Comparison of ENCODE assay signal across 23 mouse cellular contexts in the genomic region with DNA sequence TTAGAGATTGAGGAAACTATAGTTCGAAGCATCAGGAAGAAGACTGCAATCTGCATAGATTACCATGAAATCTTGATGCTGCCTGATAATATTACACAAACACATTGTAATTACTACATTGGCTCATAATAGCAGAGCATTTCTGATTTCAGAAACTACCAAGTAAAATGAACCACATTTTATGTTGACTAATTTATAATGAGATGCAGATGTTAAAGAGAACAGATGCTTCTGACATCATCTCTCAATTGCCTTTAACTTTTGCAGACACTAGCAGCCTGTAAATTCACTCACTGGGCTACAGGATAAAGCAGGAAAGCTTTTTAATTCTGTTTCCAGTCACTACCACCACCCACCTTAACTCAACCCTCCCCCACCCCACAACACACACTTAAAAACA. TPM values are rescaled to one million over a fixed set of nuclear protein-coding genes. Genes with fewer than 3 reads are reported as not detected.
A peak's percentile ranks its signal among the peaks of the same experiment; 100 is the strongest.
DNase-seq lines count a peak whose midpoint lies in the region; ATAC-seq lines count a peak whose summit lies in the region.
"Had no signal": no experiment of that assay in that cellular context is flagged by ENCODE, and none has a peak within 500 bp of the region (broad histone marks: within the 10 kb centered on the region; RNA-seq: fewer than 3 reads in every experiment).

No protein-coding gene starts in this region.

- no peak overlapping the region for H3K4me2 ChIP-seq in forebrain, embryonic 15.5 days (replicated peaks)
- H3K4me2 ChIP-seq in forebrain, embryonic 12.5 days = no peak overlapping the region
- H3K4me2 ChIP-seq in midbrain, embryonic 11.5 days = no peak overlapping the region
- H3K4me2 ChIP-seq in midbrain, embryonic 16.5 days (ENCODE audit: low read length) = no peak overlapping the region
- H3K4me2 ChIP-seq: embryonic facial prominence, embryonic 15.5 days; hindbrain, embryonic 13.5 days had no signal

- no peaks in the 10 kb centered on the region for H3K27me3 ChIP-seq in forebrain, embryonic 15.5 days
- H3K27me3 ChIP-seq in forebrain, embryonic 12.5 days = no peaks in the 10 kb centered on the region
- H3K27me3 ChIP-seq in midbrain, embryonic 11.5 days (ENCODE audit: control insufficient read depth, insufficient read depth, low read length) = no peaks in the 10 kb centered on the region
- no peaks in the 10 kb centered on the region for H3K27me3 ChIP-seq in midbrain, embryonic 16.5 days (ENCODE audit: control insufficient read depth, insufficient read depth, low read depth, low read length)
- H3K27me3 ChIP-seq: embryonic facial prominence, embryonic 15.5 days; hindbrain, embryonic 13.5 days; Patski had no signal

- DNase-seq in embryo, embryonic 11 days = peak; percentile 3
- no peak for DNase-seq in embryo, embryonic 10 days (ENCODE audit: low spot score)
- peak; percentile 59 for DNase-seq in midbrain, embryonic 11.5 days (ENCODE audit: low spot score, missing footprints)
- DNase-seq in skeletal muscle tissue, adult 2 months (ENCODE audit: low read depth, low spot score) = peak; percentile 18
- DNase-seq in right cerebral cortex, postnatal 36 days (ENCODE audit: low spot score in 2 of 2) = no peak
- DNase-seq: adrenal gland, postnatal 14 days; cerebellum, adult 2 months; cerebellum, postnatal 10 days; gastrocnemius, postnatal 10 days; heart, adult 18-20 months; heart, postnatal 10 days; heart, postnatal 4 days; kidney, adult 18-20 months had no signal

- peak; percentile 51; the same call in 1 of the 2 replicates for ATAC-seq in forebrain, embryonic 15.5 days (replicated peaks)
- ATAC-seq in forebrain, embryonic 12.5 days (ENCODE audit: low FRiP score) = no peak
- ATAC-seq in midbrain, embryonic 11.5 days (ENCODE audit: low FRiP score) = no peak
- no peak for ATAC-seq in midbrain, embryonic 16.5 days
- ATAC-seq: activated CD4-positive, CD25-positive, alpha-beta regulatory T cell, adult 4 months; hindbrain, postnatal 0 days; Patski had no signal

- no peak overlapping the region for H3K9ac ChIP-seq in forebrain, embryonic 15.5 days (replicated peaks)
- H3K9ac ChIP-seq in forebrain, embryonic 12.5 days = no peak overlapping the region
- no peak overlapping the region for H3K9ac ChIP-seq in midbrain, embryonic 11.5 days (ENCODE audit: low read length)
- no peak overlapping the region for H3K9ac ChIP-seq in midbrain, embryonic 16.5 days (ENCODE audit: low read depth, low read length)
- H3K9ac ChIP-seq: embryonic facial prominence, embryonic 15.5 days; hindbrain, embryonic 13.5 days had no signal

- H3K27ac ChIP-seq in forebrain, embryonic 15.5 days (replicated peaks) = 0 out of 2 replicates have a peak overlapping the region, but pooled peaks have one; percentile 11
- H3K27ac ChIP-seq in forebrain, embryonic 12.5 days = no peak overlapping the region
- H3K27ac ChIP-seq in midbrain, embryonic 11.5 days (ENCODE audit: low read depth, low read length) = no peak overlapping the region
- no peak overlapping the region for H3K27ac ChIP-seq in midbrain, embryonic 16.5 days (ENCODE audit: low read length)
- H3K27ac ChIP-seq: embryonic facial prominence, embryonic 15.5 days; heart, embryonic 10.5 days; hindbrain, embryonic 13.5 days; hindbrain, postnatal 0 days had no signal

- no peaks in the 10 kb centered on the region for H3K9me3 ChIP-seq in forebrain, embryonic 15.5 days
- H3K9me3 ChIP-seq in forebrain, embryonic 12.5 days = no peaks in the 10 kb centered on the region
- H3K9me3 ChIP-seq in midbrain, embryonic 11.5 days (ENCODE audit: control insufficient read depth, low read length) = no peaks in the 10 kb centered on the region
- no peaks in the 10 kb centered on the region for H3K9me3 ChIP-seq in midbrain, embryonic 16.5 days (replicated peaks; ENCODE audit: control insufficient read depth, low read length, poor library complexity, severe bottlenecking)
- H3K9me3 ChIP-seq: embryonic facial prominence, embryonic 15.5 days; heart, embryonic 10.5 days; hindbrain, embryonic 13.5 days had no signal

- no peaks in the 10 kb centered on the region for H3K36me3 ChIP-seq in forebrain, embryonic 15.5 days
- no peaks in the 10 kb centered on the region for H3K36me3 ChIP-seq in forebrain, embryonic 12.5 days (replicated peaks)
- no peaks in the 10 kb centered on the region for H3K36me3 ChIP-seq in midbrain, embryonic 11.5 days (ENCODE audit: control insufficient read depth, insufficient read depth, low read length)
- H3K36me3 ChIP-seq in midbrain, embryonic 16.5 days (ENCODE audit: control insufficient read depth, insufficient read depth, low read length) = no peaks in the 10 kb centered on the region
- H3K36me3 ChIP-seq: embryonic facial prominence, embryonic 15.5 days; heart, embryonic 10.5 days; hindbrain, embryonic 13.5 days had no signal

- H3K4me1 ChIP-seq in forebrain, embryonic 15.5 days = peaks cover 14% of the 10 kb centered on the region; the same call in 1 of the 2 replicates
- no peaks in the 10 kb centered on the region for H3K4me1 ChIP-seq in forebrain, embryonic 12.5 days
- no peaks in the 10 kb centered on the region for H3K4me1 ChIP-seq in midbrain, embryonic 11.5 days (ENCODE audit: control insufficient read depth, insufficient read depth, low read length)
- peaks cover 4% of the 10 kb centered on the region for H3K4me1 ChIP-seq in midbrain, embryonic 16.5 days (ENCODE audit: control insufficient read depth, insufficient read depth, low read length)
- H3K4me1 ChIP-seq: embryonic facial prominence, embryonic 15.5 days; heart, embryonic 10.5 days had no signal

- WGBS in forebrain, embryonic 15.5 days = 61% methylated on average over 1 of the region's 1 CpGs
- WGBS in forebrain, embryonic 12.5 days = 85% methylated on average over 1 of the region's 1 CpGs
- WGBS in midbrain, embryonic 11.5 days = 90% methylated on average over 1 of the region's 1 CpGs
- WGBS in midbrain, embryonic 16.5 days = 72% methylated on average over 1 of the region's 1 CpGs

- H3K4me3 ChIP-seq in forebrain, embryonic 15.5 days = no peak overlapping the region
- no peak overlapping the region for H3K4me3 ChIP-seq in forebrain, embryonic 12.5 days (replicated peaks)
- H3K4me3 ChIP-seq in midbrain, embryonic 11.5 days (ENCODE audit: low read depth, low read length) = no peak overlapping the region
- H3K4me3 ChIP-seq in midbrain, embryonic 16.5 days (ENCODE audit: low read depth, low read length) = no peak overlapping the region
- H3K4me3 ChIP-seq: embryonic facial prominence, embryonic 15.5 days; erythroblast, embryonic 14.5 days; heart, embryonic 10.5 days; hindbrain, embryonic 13.5 days had no signal

RNA-seq across cellular contexts. Expression of gene Dsel, which starts 6.9 kb away (rescaled TPM):
- 9.2 and 10.6 TPM in 2 replicates for polyA plus RNA-seq in forebrain, embryonic 15.5 days (2015; fragmentation: Nextera tagmentation; extraction: Ambion mirVana)
- polyA plus RNA-seq in forebrain, embryonic 12.5 days (2016; fragmentation: Nextera tagmentation; extraction: Ambion mirVana) = 10.9 and 11.8 TPM in 2 replicates
- polyA plus RNA-seq in midbrain, embryonic 11.5 days (2014; fragmentation: Nextera tagmentation; extraction: Ambion mirVana) = 11.5 and 11.8 TPM in 2 replicates
- polyA plus RNA-seq in midbrain, embryonic 16.5 days (2015; fragmentation: Nextera tagmentation; extraction: Ambion mirVana) = 11.0 and 11.3 TPM in 2 replicates
- polyA plus RNA-seq: erythroblast, embryonic 14.5 days had no signal

Comparison
In these comparisons a context has a peak if more than half of its experiments do, and no peak if none do; other contexts are left out.
1. DNase-seq: peak in embryo, embryonic 11 days (single experiment), midbrain, embryonic 11.5 days (single experiment) and skeletal muscle tissue, adult 2 months (single experiment); none in embryo, embryonic 10 days (single experiment) and right cerebral cortex, postnatal 36 days (0 of 2).